Mouse (Mus musculus) heart, postnatal 0 days (tissue): ENCODE data around the gene Gm8104. TPM values are rescaled to one million over a fixed set of nuclear protein-coding genes. Genes with fewer than 3 reads are reported as not detected.
"Not testable (repeated sequence)": the region's sequence is repeated elsewhere in the genome, so short reads cannot be mapped to it uniquely, and the experiment has no call there.

Experiments used
- ATAC-seq: fragments of 200-750 bp; cut with Nextera tagmentation; 2 replicates; pipeline ENCODE4 v1.8.0; 2017; ENCODE audit warnings: low read depth, moderate number of reproducible peaks, moderate library complexity; ENCODE audit not compliant: insufficient read depth
- DNase-seq: peaks from one replicate; pipeline ENCODE4 v3.0.0-alpha.2; 2016; ENCODE audit warnings: low spot score
- H3K27ac ChIP-seq: fragments of 300-500 bp; sonication (generic); 2 replicates; pipeline ENCODE4 v1.5.1; 2014; ENCODE audit warnings: low read depth, mild to moderate bottlenecking
- H3K27me3 ChIP-seq: fragments of 300-500 bp; sonication (generic); 2 replicates; pipeline ENCODE4 v1.6.1; 2014; ENCODE audit warnings: low read length, mixed read lengths; ENCODE audit not compliant: control insufficient read depth, insufficient read depth
- H3K36me3 ChIP-seq: fragments of 300-500 bp; sonication (generic); replicated peaks from 2 replicates; pipeline ENCODE4 v1.6.1; 2014; ENCODE audit warnings: low read length, mixed read lengths; ENCODE audit not compliant: control insufficient read depth, insufficient read depth
- H3K4me1 ChIP-seq: fragments of 300-500 bp; sonication (generic); 2 replicates; pipeline ENCODE4 v1.6.1; 2014; ENCODE audit warnings: antibody characterized with exemption; ENCODE audit not compliant: control insufficient read depth, insufficient read depth
- H3K4me2 ChIP-seq: fragments of 300-500 bp; sonication (generic); 2 replicates; pipeline ENCODE4 v1.6.1; 2014; ENCODE audit warnings: low read depth, mild to moderate bottlenecking, low read length, moderate library complexity
- H3K4me3 ChIP-seq: fragments of 300-500 bp; sonication (generic); 2 replicates; pipeline ENCODE4 v1.5.1; 2014; ENCODE audit warnings: low read depth, low read length
- H3K9ac ChIP-seq: fragments of 300-500 bp; sonication (generic); replicated peaks from 2 replicates; pipeline ENCODE4 v1.6.1; 2014; ENCODE audit warnings: low read depth, low read length, mixed read lengths
- H3K9me3 ChIP-seq: fragments of 300-500 bp; sonication (generic); replicated peaks from 2 replicates; pipeline ENCODE4 v1.6.1; 2016; ENCODE audit warnings: low read length; ENCODE audit not compliant: control insufficient read depth
- WGBS: fragments of 180-500 bp; shearing (Covaris S2); extraction: QIAGEN DNeasy Blood & Tissue Kit; methylation state at CpG from one replicate; pipeline ENCODE4 v1.1.7; 2014; 5-methylcytosine and 5-hydroxymethylcytosine counted together
- polyA plus RNA-seq: library from polyadenylated mRNA; unstranded; fragments of >200 nt; fragmentation: Nextera tagmentation; extraction: Ambion mirVana; gene quantifications from 2 replicates; pipeline ENCODE4 v1.2.1, GENCODE M21; 2015
- total RNA-seq: library from RNA; depleted of rRNA; stranded (reverse); fragments of >200 nt; gene quantifications from 2 replicates; pipeline ENCODE4 v1.2.3, GENCODE M21; 2014; ENCODE audit warnings: low replicate concordance; rRNA removed

Gm8104 gene
- total RNA-seq (not detected in 2 replicates), polyA plus RNA-seq (0.20 and 0.27 TPM in 2 replicates)

GRCm38 (mm10) chr14:43100301-43100700 is at the start of gene Gm8104:
Gene Gm8104 (plus strand): TSS chr14:43100601.
- not testable (repeated sequence) for H3K9me3 ChIP-seq, H3K9ac ChIP-seq, DNase-seq, H3K27me3 ChIP-seq, ATAC-seq, H3K4me1 ChIP-seq, H3K4me3 ChIP-seq, H3K27ac ChIP-seq, H3K36me3 ChIP-seq, H3K4me2 ChIP-seq
- 46% methylated on average over 3 of the region's 3 CpGs for WGBS

DNA sequence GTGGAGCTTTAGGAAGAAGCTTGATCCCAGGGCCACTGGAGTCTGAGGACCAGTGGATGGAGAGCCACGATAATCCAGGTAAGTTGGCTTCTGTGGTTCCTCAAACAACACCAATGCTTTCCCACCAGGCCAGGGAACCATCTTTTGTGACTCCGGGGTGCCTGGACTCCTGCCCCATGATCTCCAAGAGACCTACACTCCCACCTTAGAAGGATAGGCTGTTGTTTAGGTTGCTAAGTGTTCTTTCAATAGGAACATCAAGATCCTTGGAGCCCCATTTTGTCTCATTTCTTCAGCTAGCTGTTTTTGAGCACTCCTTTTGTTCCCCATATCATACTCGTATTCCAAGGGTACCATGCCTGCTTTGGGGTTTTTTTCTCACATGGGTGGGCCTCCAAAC is 42.3 kb upstream of the Gm8104 start:
- not testable (repeated sequence) for H3K4me2 ChIP-seq, DNase-seq, H3K27ac ChIP-seq, H3K27me3 ChIP-seq, H3K4me3 ChIP-seq, ATAC-seq, H3K9me3 ChIP-seq, H3K4me1 ChIP-seq, H3K9ac ChIP-seq, H3K36me3 ChIP-seq
- 69% methylated on average over 3 of the region's 3 CpGs for WGBS

DNA sequence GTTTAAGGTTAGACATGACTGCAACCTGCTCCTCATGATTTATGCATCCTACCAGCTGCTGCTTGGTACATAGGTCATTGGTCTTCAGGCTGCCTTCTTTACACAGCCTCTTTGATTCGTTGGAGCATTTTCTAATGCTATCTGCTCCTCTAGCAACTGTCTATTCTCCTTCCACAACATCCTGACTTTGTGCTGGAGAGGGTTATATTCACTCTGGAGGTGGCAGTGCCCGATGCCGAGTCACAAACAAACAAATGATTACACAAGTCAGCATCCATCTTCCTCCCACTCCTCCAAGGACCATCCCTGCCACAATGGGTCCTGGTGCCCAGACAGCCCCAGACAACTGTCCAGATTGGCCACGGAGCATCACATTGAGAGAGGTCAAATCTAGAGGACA is 40.2 kb upstream of the Gm8104 start:
- DNase-seq, H3K4me1 ChIP-seq, H3K4me3 ChIP-seq, H3K9ac ChIP-seq, ATAC-seq, H3K4me2 ChIP-seq, H3K36me3 ChIP-seq, H3K9me3 ChIP-seq, H3K27me3 ChIP-seq, H3K27ac ChIP-seq: not testable (repeated sequence)
- WGBS, result 46% methylated on average over 4 of the region's 4 CpGs

- 63% methylated on average over 2 of the region's 2 CpGs for WGBS
- not testable (repeated sequence) for H3K4me3 ChIP-seq
Measured at GRCm38 (mm10) chr14:43076543-43076942, 23.9 kb upstream of the Gm8104 start, which contains the start of gene Gm8094. Gene Gm8094 (minus strand): TSS chr14:43076643.

GRCm38 (mm10) chr14:43084936-43085730 is 15.3 kb upstream of the Gm8104 start:
- H3K9me3 ChIP-seq, H3K4me2 ChIP-seq, ATAC-seq, H3K27ac ChIP-seq, H3K9ac ChIP-seq, H3K4me3 ChIP-seq, H3K27me3 ChIP-seq, DNase-seq, H3K36me3 ChIP-seq, H3K4me1 ChIP-seq: not testable (repeated sequence)
- WGBS, result 38% methylated on average over 1 of the region's 1 CpGs

More at GRCm38 (mm10) chr14:43076543-43076942, 23.9 kb upstream of the Gm8104 start, which contains the start of gene Gm8094:
- not testable (repeated sequence) for H3K9ac ChIP-seq, H3K4me1 ChIP-seq, H3K36me3 ChIP-seq, DNase-seq, ATAC-seq, H3K9me3 ChIP-seq, H3K27me3 ChIP-seq, H3K27ac ChIP-seq, H3K4me2 ChIP-seq

DNA sequence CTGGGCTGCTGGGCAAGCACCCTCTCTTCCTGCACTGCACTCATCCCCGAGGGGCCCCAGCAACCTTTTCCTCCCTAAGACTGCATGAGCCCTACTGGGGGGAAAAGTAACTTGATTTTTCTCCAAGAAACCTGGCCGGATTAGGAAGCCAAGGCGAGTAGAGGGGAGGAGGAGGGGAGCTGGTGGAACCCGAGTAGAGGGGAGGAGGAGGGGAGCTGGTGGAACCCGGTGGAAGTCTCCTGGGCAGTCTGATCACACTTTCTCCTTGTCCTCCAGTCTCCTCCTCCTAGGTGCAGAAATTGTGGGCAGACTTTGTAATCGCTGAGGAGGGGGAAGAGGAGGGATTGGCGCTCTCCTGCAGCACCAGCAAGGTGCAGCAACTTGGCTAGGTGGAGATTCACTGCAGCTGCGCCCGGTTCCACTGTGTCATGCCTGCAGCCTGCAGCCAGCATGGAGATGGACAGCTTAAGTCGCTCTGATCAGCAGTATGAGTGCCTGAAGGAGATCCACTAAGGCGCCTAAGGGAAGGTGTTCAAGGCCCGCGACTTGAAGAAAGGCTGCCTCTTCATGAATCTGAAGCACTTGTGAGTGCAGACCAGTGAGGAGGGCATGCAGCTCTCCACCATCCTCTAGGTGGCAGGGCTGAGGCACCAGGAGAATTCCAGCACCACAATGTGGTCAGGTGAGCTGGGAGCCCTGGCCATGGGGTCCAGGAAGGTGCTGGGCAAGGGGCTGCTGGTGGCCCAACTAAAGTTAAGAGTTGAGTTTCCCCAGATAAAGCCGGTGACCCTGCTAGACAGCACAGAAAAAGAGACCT is 11.1 kb upstream of the Gm8104 start:
- not testable (repeated sequence) for H3K4me1 ChIP-seq, H3K9me3 ChIP-seq, DNase-seq, H3K4me2 ChIP-seq, H3K27me3 ChIP-seq, H3K36me3 ChIP-seq, H3K27ac ChIP-seq, H3K9ac ChIP-seq, ATAC-seq, H3K4me3 ChIP-seq
- 35% methylated on average over 1 of the region's 14 CpGs for WGBS

- not testable (repeated sequence) for H3K27me3 ChIP-seq, H3K9ac ChIP-seq, H3K4me2 ChIP-seq, H3K4me1 ChIP-seq, ATAC-seq, H3K4me3 ChIP-seq, H3K27ac ChIP-seq, H3K9me3 ChIP-seq, H3K36me3 ChIP-seq, DNase-seq
- 75% methylated on average over 1 of the region's 3 CpGs for WGBS
Measured at GRCm38 (mm10) chr14:43119673-43120072, 19.3 kb downstream of the Gm8104 start.

DNA sequence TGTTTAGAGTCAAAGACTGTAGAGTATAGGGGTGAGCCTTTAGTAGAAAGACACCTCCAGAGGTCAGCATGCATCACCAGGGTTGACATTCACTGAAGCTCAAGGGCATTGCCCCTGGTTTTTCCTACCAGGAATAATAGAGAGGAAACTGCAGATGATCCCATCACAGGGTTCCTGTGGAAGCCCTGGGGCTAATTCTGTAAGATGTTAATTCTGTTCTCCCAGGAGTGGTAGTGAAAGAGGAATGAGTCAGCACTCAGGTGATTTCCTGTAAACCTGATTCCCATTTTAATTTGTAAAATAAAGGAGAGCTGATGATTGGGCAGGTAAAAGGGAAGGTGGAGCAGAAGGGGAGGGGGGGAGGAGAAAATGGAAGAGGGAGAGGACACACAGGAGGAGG is 25.9 kb downstream of the Gm8104 start:
- not testable (repeated sequence) for H3K9me3 ChIP-seq, H3K4me1 ChIP-seq, H3K27ac ChIP-seq, DNase-seq, H3K27me3 ChIP-seq, H3K36me3 ChIP-seq, H3K4me3 ChIP-seq, H3K4me2 ChIP-seq, H3K9ac ChIP-seq, ATAC-seq
